Mouse (Mus musculus) stomach, postnatal 0 days (tissue): ENCODE measurements around the gene Dlg3.

Source experiments
- CTCF ChIP-seq: IDR thresholded peaks from 2 replicates; pipeline ENCODE4 v1.5.1; 2016; ENCODE audit warnings: antibody characterized with exemption, low read depth, mild to moderate bottlenecking, moderate library complexity
- EP300 ChIP-seq: optimal IDR thresholded peaks from 2 replicates; pipeline ENCODE3; 2016; ENCODE audit warnings: antibody characterized with exemption

DNA sequence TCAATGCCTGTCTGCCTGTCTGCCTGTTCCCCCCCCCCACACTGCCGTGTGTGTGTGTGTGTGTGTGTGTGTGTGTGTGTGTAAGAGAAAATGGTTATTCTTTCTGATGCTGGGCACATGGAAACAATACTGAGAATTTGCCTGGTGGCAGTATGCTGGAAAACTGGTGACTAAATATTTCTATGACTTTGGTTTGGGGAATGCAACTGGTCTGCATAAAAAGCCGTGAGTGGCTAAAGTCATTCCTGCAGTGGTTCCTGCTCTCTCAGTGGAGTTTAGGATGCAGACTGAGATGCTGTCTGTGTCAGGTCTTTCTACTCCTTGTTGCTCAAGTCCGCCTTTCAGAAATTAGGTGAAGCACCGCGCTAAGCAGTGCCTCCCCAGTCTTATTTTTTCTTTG lies 10.9 kb downstream of the Dlg3 start:
- no peak for TF ChIP-seq CTCF
- no peak for TF ChIP-seq EP300
